Mouse (Mus musculus): ENCODE results near the gene Crmp1. TPM values are rescaled to one million over a fixed set of nuclear protein-coding genes. Genes with fewer than 3 reads are reported as not detected.

Gene Crmp1
- polyA plus RNA-seq, 1 experiment: 207 TPM

GRCm38 (mm10) chr5:37336485-37337105 lies 94.9 kb downstream of the Crmp1 start, which contains the start of gene Evc:
Gene Evc, minus strand, starts transcription at chr5:37336894.
- Histone ChIP-seq H3K27me3 (ENCODE audit: control insufficient read depth, insufficient read depth, low read length) (no peaks in the 10 kb centered on the region; the same call in 1 of the 2 replicates), H3K4me3 (replicated peaks; ENCODE audit: insufficient read depth, low read depth, low read length) (peak within 1 kb of the TSS; percentile 21), H3K4me1 (ENCODE audit: control insufficient read depth, insufficient read depth, low read length) (no peaks in the 10 kb centered on the region), H3K27ac (ENCODE audit: insufficient read depth, low read length) (no peak within 1 kb of the TSS)
- DNase-seq: peak; percentile 18 to 35
- WGBS: 1% methylated on average over 48 of the region's 48 CpGs
- TF ChIP-seq CTCF (IDR thresholded peaks at IDR 0.05; ENCODE audit: borderline replicate concordance, insufficient read depth, low read depth, low read length): no peak
- TF ChIP-seq POLR2A (IDR thresholded peaks at IDR 0.05; ENCODE audit: borderline replicate concordance, insufficient read depth, low read length): no peak

- WGBS: 81% methylated on average over 3 of the region's 3 CpGs
- TF ChIP-seq POLR2A (IDR thresholded peaks at IDR 0.05; ENCODE audit: borderline replicate concordance, insufficient read depth, low read length) (no peak), CTCF (IDR thresholded peaks at IDR 0.05; ENCODE audit: borderline replicate concordance, insufficient read depth, low read depth, low read length) (no peak)
- H3K27ac ChIP-seq (ENCODE audit: insufficient read depth, low read length): no peak overlapping the region
- DNase-seq: no peak
- H3K4me3 ChIP-seq (replicated peaks; ENCODE audit: insufficient read depth, low read depth, low read length): no peak overlapping the region
- no peaks in the 10 kb centered on the region for H3K4me1 ChIP-seq (ENCODE audit: control insufficient read depth, insufficient read depth, low read length)
- no peaks in the 10 kb centered on the region; the same call in 1 of the 2 replicates for H3K27me3 ChIP-seq (ENCODE audit: control insufficient read depth, insufficient read depth, low read length)
These were observed 96.0 kb downstream of the Crmp1 start for GRCm38 (mm10) chr5:37337696-37338095.

DNA sequence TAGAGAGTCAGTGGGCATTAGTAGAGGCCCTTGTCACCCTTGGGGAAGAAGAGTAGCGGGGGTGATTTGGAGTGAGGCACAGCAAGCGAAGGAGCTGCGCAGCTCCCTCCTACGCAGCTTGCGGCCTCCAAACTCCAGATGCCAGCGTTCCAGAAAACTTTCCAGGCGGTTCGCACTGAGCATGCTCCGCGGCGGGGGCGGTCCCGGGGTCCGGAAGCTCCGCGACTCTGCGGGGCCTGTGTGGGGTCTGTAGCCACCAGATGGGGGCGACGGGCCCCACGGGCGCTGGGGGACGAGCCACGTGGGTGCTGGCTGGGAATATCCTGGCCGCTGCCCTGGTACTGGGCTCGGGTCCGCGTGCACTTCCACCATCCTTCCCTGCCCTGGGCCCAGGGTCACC lies 96.5 kb downstream of the Crmp1 start, which contains the start of gene Evc2:
Gene Evc2 (plus strand): TSS at position 212 of the 400 bp plus-strand sequence.
- 2% methylated on average over 27 of the region's 27 CpGs for WGBS
- no peak for TF ChIP-seq CTCF (IDR thresholded peaks at IDR 0.05; ENCODE audit: borderline replicate concordance, insufficient read depth, low read depth, low read length)
- TF ChIP-seq POLR2A (IDR thresholded peaks at IDR 0.05; ENCODE audit: borderline replicate concordance, insufficient read depth, low read length): no peak
- peak; percentile 14 to 24 for DNase-seq
- Histone ChIP-seq H3K4me3 (replicated peaks; ENCODE audit: insufficient read depth, low read depth, low read length) (no peak within 1 kb of the TSS), H3K27me3 (ENCODE audit: control insufficient read depth, insufficient read depth, low read length) (no peaks in the 10 kb centered on the region; the same call in 1 of the 2 replicates), H3K27ac (ENCODE audit: insufficient read depth, low read length) (no peak within 1 kb of the TSS), H3K4me1 (ENCODE audit: control insufficient read depth, insufficient read depth, low read length) (no peaks in the 10 kb centered on the region)

Other genes starting within 250 kb of the Crmp1 start
- gene Gm1043, start 156.6 kb upstream of the Crmp1 start, polyA plus RNA-seq (2012; rRNA removed): 5.9 and 6.0 TPM in 2 replicates
- gene Evc, start 95.0 kb downstream of the Crmp1 start, polyA plus RNA-seq (2012; rRNA removed): 7.7 and 10.1 TPM in 2 replicates
- gene Evc2, start 96.6 kb downstream of the Crmp1 start, polyA plus RNA-seq (2012; rRNA removed): 4.9 and 5.0 TPM in 2 replicates